Mouse (Mus musculus) brown adipose tissue, adult 24 weeks (tissue): ENCODE results near the gene Traf2. TPM values are rescaled to one million over a fixed set of nuclear protein-coding genes. Genes with fewer than 3 reads are reported as not detected.
A peak's percentile ranks its signal among the peaks of the same experiment; 100 is the strongest.

Experiments used
- H3K27ac ChIP-seq: fragments of 200-500 bp; replicated peaks from 2 replicates; pipeline ENCODE4 v1.5.1; 2012; ENCODE audit warnings: low read depth, mild to moderate bottlenecking, low read length
- H3K4me1 ChIP-seq: fragments of 200-500 bp; 2 replicates; pipeline ENCODE4 v1.6.1; 2012; ENCODE audit warnings: low read length, mixed read lengths; ENCODE audit not compliant: control insufficient read depth, insufficient read depth, insufficient read length
- H3K4me3 ChIP-seq: fragments of 200-500 bp; 2 replicates; pipeline ENCODE4 v1.5.1; 2012; ENCODE audit warnings: low read depth, mild to moderate bottlenecking, low read length, moderate library complexity; ENCODE audit not compliant: insufficient read depth
- polyA plus RNA-seq: library from polyadenylated mRNA; stranded (reverse); fragments of >200 nt; gene quantifications from 2 replicates; pipeline ENCODE4 v1.2.4, GENCODE M21; 2012; ENCODE audit not compliant: missing spikeins, insufficient read depth, insufficient read length

Gene Traf2
- polyA plus RNA-seq, 1 experiment: 7.0 TPM

GRCm38 (mm10) chr2:25498622-25499478 lies 47.9 kb downstream of the Traf2 start:
- Histone ChIP-seq H3K27ac (no peak overlapping the region), H3K4me3 (no peak overlapping the region), H3K4me1 (peaks cover 11% of the 10 kb centered on the region)

- Histone ChIP-seq H3K4me1 (peaks cover 11% of the 10 kb centered on the region), H3K27ac (no peak overlapping the region), H3K4me3 (no peak overlapping the region)
These were observed 48.7 kb downstream of the Traf2 start for GRCm38 (mm10) chr2:25497846-25498575.

GRCm38 (mm10) chr2:25496462-25496861 lies 50.3 kb downstream of the Traf2 start:
- H3K4me3 ChIP-seq: no peak overlapping the region
- H3K4me1 ChIP-seq: peaks cover 4% of the 10 kb centered on the region
- H3K27ac ChIP-seq: no peak overlapping the region

- Histone ChIP-seq H3K4me3 (no peak within 1 kb of the TSS), H3K4me1 (no peaks in the 10 kb centered on the region), H3K27ac (no peak within 1 kb of the TSS)
These were observed 53.2 kb downstream of the Traf2 start, which contains the start of gene Lcn12 for GRCm38 (mm10) chr2:25493476-25493961. Gene Lcn12, minus strand, starts transcription at chr2:25493911.

GRCm38 (mm10) chr2:25492988-25493387 lies 53.8 kb downstream of the Traf2 start:
- H3K27ac ChIP-seq: no peak overlapping the region
- no peak overlapping the region for H3K4me3 ChIP-seq
- H3K4me1 ChIP-seq: no peaks in the 10 kb centered on the region

GRCm38 (mm10) chr2:25488671-25489068 lies 58.1 kb downstream of the Traf2 start:
- H3K27ac ChIP-seq: no peak overlapping the region
- H3K4me3 ChIP-seq: no peak overlapping the region
- H3K4me1 ChIP-seq: peaks cover 2% of the 10 kb centered on the region; the same call in 1 of the 2 replicates

- peaks cover 2% of the 10 kb centered on the region; the same call in 1 of the 2 replicates for H3K4me1 ChIP-seq
- no peak overlapping the region for H3K27ac ChIP-seq
- H3K4me3 ChIP-seq: no peak overlapping the region
These were observed 58.6 kb downstream of the Traf2 start for GRCm38 (mm10) chr2:25487965-25488670.

- no peak overlapping the region for H3K4me3 ChIP-seq
- H3K27ac ChIP-seq: no peak overlapping the region
- peaks cover 2% of the 10 kb centered on the region; the same call in 1 of the 2 replicates for H3K4me1 ChIP-seq
These were observed 61.7 kb downstream of the Traf2 start for GRCm38 (mm10) chr2:25484901-25485647.

- peaks cover 7% of the 10 kb centered on the region for H3K4me1 ChIP-seq
- H3K27ac ChIP-seq: no peak overlapping the region
- H3K4me3 ChIP-seq: no peak overlapping the region
These were observed 63.8 kb downstream of the Traf2 start for GRCm38 (mm10) chr2:25482969-25483368.

GRCm38 (mm10) chr2:25480541-25480940 lies 66.2 kb downstream of the Traf2 start:
- H3K4me3 ChIP-seq: no peak overlapping the region
- H3K27ac ChIP-seq: no peak overlapping the region
- peaks cover 7% of the 10 kb centered on the region for H3K4me1 ChIP-seq

GRCm38 (mm10) chr2:25479551-25480311 lies 67.0 kb downstream of the Traf2 start:
- H3K4me3 ChIP-seq: no peak overlapping the region
- H3K4me1 ChIP-seq: peaks cover 7% of the 10 kb centered on the region
- H3K27ac ChIP-seq: no peak overlapping the region

GRCm38 (mm10) chr2:25477967-25478675 lies 68.6 kb downstream of the Traf2 start:
- H3K4me3 ChIP-seq: no peak overlapping the region
- peaks cover 17% of the 10 kb centered on the region for H3K4me1 ChIP-seq
- peak overlapping the region; percentile 33 for H3K27ac ChIP-seq

GRCm38 (mm10) chr2:25477541-25477940 lies 69.2 kb downstream of the Traf2 start:
- no peak overlapping the region for H3K27ac ChIP-seq
- H3K4me1 ChIP-seq: peaks cover 17% of the 10 kb centered on the region
- H3K4me3 ChIP-seq: no peak overlapping the region
